In genomic region chr7:30394871-30395270, GRCm38 (mm10) we compare ENCODE assay signal across 11 mouse cellular contexts. TPM values are rescaled to one million over a fixed set of nuclear protein-coding genes. Genes with fewer than 3 reads are reported as not detected.
DNase-seq lines count a peak whose midpoint lies in the region; ATAC-seq and TF ChIP-seq lines count a peak whose summit lies in the region.
"Had no signal": no experiment of that assay in that cellular context is flagged by ENCODE, and none has a peak within 500 bp of the region (broad histone marks: within the 10 kb centered on the region; RNA-seq: fewer than 3 reads in every experiment).

No protein-coding gene starts in this region.

- no peak overlapping the region for H3K27ac ChIP-seq in liver, adult 2 months (replicated peaks; ENCODE audit: insufficient read depth, low read depth, low read length)
- H3K27ac ChIP-seq: hindbrain, embryonic 13.5 days had no signal

- DNase-seq in CD4-positive, CD25-positive, alpha-beta regulatory T cell, adult 2 months (ENCODE audit: low read depth, low spot score), result peak; percentile 76
- no peak for DNase-seq in liver, adult 2 months (ENCODE audit: extremely low read depth, low read depth, low spot score)
- no peak for DNase-seq in liver
- DNase-seq in brain, embryonic 14.5 days (ENCODE audit: low read depth), result peak; percentile 6
- DNase-seq in splenic B cell, adult 2 months (ENCODE audit: low read depth, low spot score), result peak; percentile 76
- DNase-seq in right cerebral cortex, postnatal 14 days, result no peak
- no peak for DNase-seq in ovary, postnatal 36 days (ENCODE audit: low spot score)

- no peaks in the 10 kb centered on the region for H3K4me1 ChIP-seq in liver, adult 2 months (ENCODE audit: control insufficient read depth, insufficient read depth, low read length)

- peak; percentile 29; the same call in 1 of the 2 replicates for TF ChIP-seq CTCF in liver, adult 2 months (IDR thresholded peaks at IDR 0.05; ENCODE audit: low read depth, low read length)
- TF ChIP-seq CTCF in brain, embryonic 14.5 days (IDR thresholded peaks at IDR 0.05; ENCODE audit: borderline replicate concordance, extremely low read depth, insufficient read depth, insufficient read length), result peak; percentile 25; the same call in 1 of the 2 replicates

- no peak for TF ChIP-seq POLR2A in liver, adult 2 months (IDR thresholded peaks at IDR 0.05; ENCODE audit: extremely low read depth, insufficient read depth, low read length)
- no peak for TF ChIP-seq POLR2A in brain, embryonic 14.5 days (IDR thresholded peaks at IDR 0.05; ENCODE audit: borderline replicate concordance, extremely low read depth, insufficient read depth, insufficient read length, poor library complexity, severe bottlenecking)

- H3K36me3 ChIP-seq in liver, adult 2 months (ENCODE audit: control insufficient read depth, insufficient read depth, low read length), result no peaks in the 10 kb centered on the region
- no peaks in the 10 kb centered on the region for H3K36me3 ChIP-seq in splenic B cell, adult 2 months (ENCODE audit: control insufficient read depth, insufficient read depth, low read length, poor library complexity, severe bottlenecking)
- H3K36me3 ChIP-seq: hindbrain, embryonic 13.5 days; liver, embryonic 15.5 days had no signal

- no peaks in the 10 kb centered on the region for H3K79me2 ChIP-seq in liver, adult 2 months (ENCODE audit: control insufficient read depth, insufficient read depth, low read length)

- WGBS in liver, adult 2 months, result 50% methylated on average over 2 of the region's 2 CpGs

- H3K9ac ChIP-seq in liver, adult 2 months (ENCODE audit: low read depth, low read length), result no peak overlapping the region
- H3K9ac ChIP-seq: hindbrain, embryonic 13.5 days; liver, embryonic 15.5 days had no signal

- H3K27me3 ChIP-seq in liver, adult 2 months (ENCODE audit: control insufficient read depth, insufficient read depth, low read length), result no peaks in the 10 kb centered on the region
- H3K27me3 ChIP-seq in splenic B cell, adult 2 months (ENCODE audit: control insufficient read depth, insufficient read depth, low read length, poor library complexity, severe bottlenecking), result no peaks in the 10 kb centered on the region
- H3K27me3 ChIP-seq: liver, embryonic 15.5 days had no signal

- no peak overlapping the region for H3K4me3 ChIP-seq in liver, adult 2 months (ENCODE audit: insufficient read depth, low read depth, low read length)
- H3K4me3 ChIP-seq: erythroblast, embryonic 14.5 days; hindbrain, embryonic 13.5 days; liver, embryonic 15.5 days had no signal

- ATAC-seq in CD4-positive, CD25-positive, alpha-beta regulatory T cell, adult 4 months, result no peak

RNA-seq across cellular contexts. Expression of gene Tyrobp, which starts 18.7 kb away (rescaled TPM):
- polyA plus RNA-seq in CD4-positive, CD25-positive, alpha-beta regulatory T cell, adult 4 months (2017; shearing (Covaris generic)), result 1 to 10 TPM; 6.4 to 7.1 TPM
- total RNA-seq in liver, adult 2 months (2014; rRNA removed), result 46.1 and 57.6 TPM in 2 replicates
- polyA plus RNA-seq in liver, adult 2 months (2012; rRNA removed), result 48.1 and 86.4 TPM in 2 replicates
- polyA plus RNA-seq in brain, embryonic 14.5 days (2012; rRNA removed), result 21.7 and 27.8 TPM in 2 replicates

RNA-seq across cellular contexts. Expression of gene Hcst, which starts 24.8 kb away (rescaled TPM):
- polyA plus RNA-seq in CD4-positive, CD25-positive, alpha-beta regulatory T cell, adult 4 months (2017; shearing (Covaris generic)), result 100 to 1,000 TPM; 356 to 434 TPM
- total RNA-seq in liver, adult 2 months (2014; rRNA removed), result 1.9 and 2.1 TPM in 2 replicates
- 3.3 and 5.0 TPM in 2 replicates for polyA plus RNA-seq in liver, adult 2 months (2012; rRNA removed)
- 0.90 and 1.4 TPM in 2 replicates for polyA plus RNA-seq in brain, embryonic 14.5 days (2012; rRNA removed)
- polyA plus RNA-seq: erythroblast, embryonic 14.5 days had no signal

RNA-seq across cellular contexts. Expression of gene Nfkbid, which starts 26.7 kb away (rescaled TPM):
- 10 to 100 TPM; 39.2 to 44.4 TPM for polyA plus RNA-seq in CD4-positive, CD25-positive, alpha-beta regulatory T cell, adult 4 months (2017; shearing (Covaris generic))
- 0.55 and 1.0 TPM in 2 replicates for total RNA-seq in liver, adult 2 months (2014; rRNA removed)
- 0.52 and 0.92 TPM in 2 replicates for polyA plus RNA-seq in liver, adult 2 months (2012; rRNA removed)
- polyA plus RNA-seq in brain, embryonic 14.5 days (2012; rRNA removed), result 2.3 and 3.6 TPM in 2 replicates

RNA-seq across cellular contexts. Expression of gene Lrfn3, which starts 32.3 kb away (rescaled TPM):
- polyA plus RNA-seq in CD4-positive, CD25-positive, alpha-beta regulatory T cell, adult 4 months (2017; shearing (Covaris generic)), result not detected
- 0.74 and 1.7 TPM in 2 replicates for total RNA-seq in liver, adult 2 months (2014; rRNA removed)
- polyA plus RNA-seq in liver, adult 2 months (2012; rRNA removed), result 12.9 and 22.2 TPM in 2 replicates
- polyA plus RNA-seq in brain, embryonic 14.5 days (2012; rRNA removed), result 29.1 and 39.2 TPM in 2 replicates

RNA-seq across cellular contexts. Expression of gene Aplp1, which starts 50.5 kb away (rescaled TPM):
- polyA plus RNA-seq in CD4-positive, CD25-positive, alpha-beta regulatory T cell, adult 4 months (2017; shearing (Covaris generic)), result 1 to 10 TPM; 3.1 to 3.5 TPM
- total RNA-seq in liver, adult 2 months (2014; rRNA removed), result 0.18 and 0.74 TPM in 2 replicates
- polyA plus RNA-seq in liver, adult 2 months (2012; rRNA removed), result 0.65 and 0.70 TPM in 2 replicates
- polyA plus RNA-seq in brain, embryonic 14.5 days (2012; rRNA removed), result 571 and 616 TPM in 2 replicates

Comparison
In these comparisons a context has a peak if more than half of its experiments do, and no peak if none do; other contexts are left out.
1. DNase-seq: peak in CD4-positive, CD25-positive, alpha-beta regulatory T cell, adult 2 months (single experiment), brain, embryonic 14.5 days (single experiment) and splenic B cell, adult 2 months (single experiment); none in liver, adult 2 months (single experiment), liver (single experiment), right cerebral cortex, postnatal 14 days (single experiment) and ovary, postnatal 36 days (single experiment).
2. RNA of gene Hcst, which starts 24.8 kb away (polyA plus RNA-seq): 356 to 434 TPM in CD4-positive, CD25-positive, alpha-beta regulatory T cell, adult 4 months; 3.3 to 5.0 TPM in liver, adult 2 months and 0.90 to 1.4 TPM in brain, embryonic 14.5 days; every median in the first group is over 10 times any median in the second.